Mouse (Mus musculus) cerebellum, adult 2 months (tissue): ENCODE measurements at regions not wholly inside any gene's neighbourhood (a gene's known extent, or its start where the extent isn't known, plus 50 kb on each side); places are given as distances from the start of the nearest gene placed in this dataset.

Source experiments
- DNase-seq, 2 experiments: peaks; one replicate each; pipeline ENCODE4 v3.0.0; 2021
- H3K27ac ChIP-seq: fragments of 200-500 bp; 2 replicates; pipeline ENCODE4 v1.5.1; 2012; ENCODE audit warnings: low read length, control low read depth, inconsistent platforms; ENCODE audit not compliant: insufficient read depth
- H3K27me3 ChIP-seq: fragments of 200-500 bp; 2 replicates; pipeline ENCODE4 v1.6.1; 2012; ENCODE audit warnings: inconsistent platforms, mild to moderate bottlenecking, low read length, moderate library complexity; ENCODE audit not compliant: control insufficient read depth, insufficient read depth
- H3K4me1 ChIP-seq: fragments of 200-500 bp; 2 replicates; pipeline ENCODE4 v1.6.1; 2011; ENCODE audit warnings: low read length; ENCODE audit not compliant: control insufficient read depth, insufficient read depth
- H3K4me3 ChIP-seq: fragments of 200-500 bp; replicated peaks from 2 replicates; pipeline ENCODE3; 2011; ENCODE audit warnings: mild to moderate bottlenecking, low read depth, low read length, control low read depth; ENCODE audit not compliant: insufficient read depth
- CTCF ChIP-seq: fragments of 200-500 bp; IDR thresholded peaks from 2 replicates; pipeline ENCODE4 v1.5.1; 2011; ENCODE audit warnings: low read depth, mild to moderate bottlenecking, control low read depth, low read length, moderate library complexity, borderline replicate concordance; ENCODE audit not compliant: insufficient read depth
- POLR2A ChIP-seq: fragments of 200-500 bp; IDR thresholded peaks from 2 replicates; pipeline ENCODE4 v1.6.1; 2011; ENCODE audit warnings: low read length, control low read depth, borderline replicate concordance; ENCODE audit not compliant: insufficient read depth
- WGBS: fragments of 180-500 bp; shearing (Covaris S2); methylation state at CpG from one replicate; pipeline ENCODE4 v1.1.7; 2018; 5-methylcytosine and 5-hydroxymethylcytosine counted together

- Histone ChIP-seq H3K4me3 (no peak overlapping the region), H3K4me1 (no peaks in the 10 kb centered on the region), H3K27ac (no peak overlapping the region), H3K27me3 (no peaks in the 10 kb centered on the region)
- no peak for DNase-seq
- 82% methylated on average over 2 of the region's 2 CpGs for WGBS
- no peak for TF ChIP-seq CTCF
- no peak for TF ChIP-seq POLR2A
These were observed 331.1 kb upstream of the Grin3a start for GRCm38 (mm10) chr4:50176656-50177055.

GRCm38 (mm10) chr4:50160893-50161292 is 315.3 kb upstream of the Grin3a start:
- no peaks in the 10 kb centered on the region for H3K4me1 ChIP-seq
- 55% methylated on average over 2 of the region's 2 CpGs for WGBS
- DNase-seq, result no peak
- H3K4me3 ChIP-seq, result no peak overlapping the region
- no peak overlapping the region for H3K27ac ChIP-seq
- no peaks in the 10 kb centered on the region for H3K27me3 ChIP-seq
- TF ChIP-seq CTCF (no peak), POLR2A (no peak)

- Histone ChIP-seq H3K4me3 (no peak overlapping the region), H3K27ac (no peak overlapping the region), H3K27me3 (no peaks in the 10 kb centered on the region), H3K4me1 (no peaks in the 10 kb centered on the region)
- TF ChIP-seq POLR2A (no peak), CTCF (no peak)
- no peak for DNase-seq
These were observed 300.4 kb upstream of the Grin3a start for GRCm38 (mm10) chr4:50145926-50146325.

GRCm38 (mm10) chr4:50130262-50130661 is 284.7 kb upstream of the Grin3a start:
- no peak overlapping the region for H3K27ac ChIP-seq
- H3K27me3 ChIP-seq, result no peaks in the 10 kb centered on the region
- no peak for DNase-seq
- H3K4me3 ChIP-seq, result no peak overlapping the region
- WGBS, result 24% methylated on average over 1 of the region's 1 CpGs
- H3K4me1 ChIP-seq, result no peaks in the 10 kb centered on the region
- TF ChIP-seq POLR2A, result no peak
- TF ChIP-seq CTCF, result no peak

- Histone ChIP-seq H3K4me3 (no peak overlapping the region), H3K27ac (no peak overlapping the region), H3K27me3 (no peaks in the 10 kb centered on the region), H3K4me1 (no peaks in the 10 kb centered on the region)
- WGBS, result 32% methylated on average over 1 of the region's 1 CpGs
- no peak for TF ChIP-seq CTCF
- no peak for TF ChIP-seq POLR2A
- no peak for DNase-seq
These were observed 261.0 kb upstream of the Grin3a start for GRCm38 (mm10) chr4:50106557-50106956.

GRCm38 (mm10) chr4:50087860-50088259 is 242.3 kb upstream of the Grin3a start:
- H3K27ac ChIP-seq, result no peak overlapping the region
- DNase-seq, result no peak
- peaks cover 3% of the 10 kb centered on the region; the same call in 1 of the 2 replicates for H3K4me1 ChIP-seq
- no peaks in the 10 kb centered on the region for H3K27me3 ChIP-seq
- no peak for TF ChIP-seq CTCF
- TF ChIP-seq POLR2A, result no peak
- H3K4me3 ChIP-seq, result no peak overlapping the region

GRCm38 (mm10) chr4:50086676-50087075 is 241.1 kb upstream of the Grin3a start:
- H3K4me1 ChIP-seq, result peaks cover 3% of the 10 kb centered on the region; the same call in 1 of the 2 replicates
- H3K27ac ChIP-seq, result no peak overlapping the region
- no peak for TF ChIP-seq CTCF
- no peak for TF ChIP-seq POLR2A
- 8% methylated on average over 2 of the region's 2 CpGs for WGBS
- no peaks in the 10 kb centered on the region for H3K27me3 ChIP-seq
- H3K4me3 ChIP-seq, result no peak overlapping the region
- DNase-seq, result peak in 1 of 2 experiments; percentile 35

GRCm38 (mm10) chr4:50055519-50055918 is 210.0 kb upstream of the Grin3a start:
- Histone ChIP-seq H3K27ac (no peak overlapping the region), H3K4me3 (no peak overlapping the region), H3K4me1 (no peaks in the 10 kb centered on the region), H3K27me3 (no peaks in the 10 kb centered on the region)
- DNase-seq, result no peak
- 39% methylated on average over 2 of the region's 2 CpGs for WGBS
- TF ChIP-seq CTCF (no peak), POLR2A (no peak)

- H3K4me3 ChIP-seq, result no peak overlapping the region
- H3K27me3 ChIP-seq, result no peaks in the 10 kb centered on the region
- TF ChIP-seq CTCF (no peak), POLR2A (no peak)
- no peak for DNase-seq
- H3K4me1 ChIP-seq, result no peaks in the 10 kb centered on the region
- no peak overlapping the region for H3K27ac ChIP-seq
These were observed 195.9 kb upstream of the Grin3a start for GRCm38 (mm10) chr4:50041476-50041875.
